Mouse (Mus musculus): ENCODE measurements at regions not wholly inside any gene's neighbourhood (a gene's known extent, or its start where the extent isn't known, plus 50 kb on each side); places are given as distances from the start of the nearest gene placed in this dataset.
A peak's percentile ranks its signal among the peaks of the same experiment; 100 is the strongest.

DNA sequence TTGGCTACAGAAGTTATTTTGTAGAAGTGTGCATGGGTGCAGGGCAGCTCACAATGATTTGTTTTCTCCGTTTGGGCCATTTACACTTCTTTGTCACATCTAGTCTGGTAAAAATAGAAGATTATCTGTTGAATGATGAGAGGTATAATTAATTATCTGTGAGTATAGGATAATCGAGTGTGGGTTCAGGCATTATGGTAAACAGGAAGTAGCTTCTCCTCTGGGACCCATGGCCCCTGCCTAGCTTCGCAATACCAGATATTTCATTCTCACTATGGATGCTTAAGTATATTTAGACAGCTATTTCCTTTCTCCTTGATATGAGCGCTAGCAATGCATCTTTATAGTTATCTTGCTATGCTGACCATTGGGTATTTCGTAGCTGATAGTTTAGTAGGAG, 1373.7 kb upstream of the Pcdh20 start:
- WGBS = 91% methylated on average over 5 of the region's 5 CpGs
- Histone ChIP-seq H3K4me2 (ENCODE audit: low read length) (no peak overlapping the region), H3K4me1 (ENCODE audit: control insufficient read depth, insufficient read depth, low read length) (no peaks in the 10 kb centered on the region), H3K36me3 (ENCODE audit: control insufficient read depth, insufficient read depth, low read length) (no peaks in the 10 kb centered on the region), H3K4me3 (ENCODE audit: low read depth, low read length) (no peak overlapping the region), H3K27ac (ENCODE audit: low read length) (no peak overlapping the region), H3K27me3 (ENCODE audit: control insufficient read depth, insufficient read depth, low read depth, low read length) (no peaks in the 10 kb centered on the region), H3K9ac (ENCODE audit: low read depth, low read length) (no peak overlapping the region), H3K9me3 (replicated peaks; ENCODE audit: control insufficient read depth, low read length, poor library complexity, severe bottlenecking) (no peaks in the 10 kb centered on the region)
- ATAC-seq = no peak

DNA sequence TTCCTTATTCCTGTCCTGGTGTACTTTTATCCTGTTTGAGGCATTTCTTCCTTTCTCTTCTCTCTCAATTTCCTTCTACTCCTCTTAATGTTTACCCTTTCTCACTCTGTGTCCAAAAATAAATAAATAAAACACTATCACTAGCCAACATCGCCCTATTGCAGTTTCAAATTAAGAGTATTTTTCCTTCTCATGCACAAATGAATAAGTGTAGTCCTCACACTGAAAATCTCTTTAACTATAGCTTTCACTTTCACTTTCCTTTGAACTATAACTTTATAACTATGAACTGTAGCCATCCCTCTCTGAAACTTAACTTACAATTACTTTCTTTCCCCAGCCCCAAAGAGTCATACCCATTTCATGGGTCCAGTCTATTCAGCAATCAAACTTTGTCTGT, 1355.5 kb upstream of the Pcdh20 start:
- Histone ChIP-seq H3K36me3 (ENCODE audit: control insufficient read depth, insufficient read depth, low read length) (no peaks in the 10 kb centered on the region), H3K9ac (ENCODE audit: low read depth, low read length) (no peak overlapping the region), H3K4me1 (ENCODE audit: control insufficient read depth, insufficient read depth, low read length) (no peaks in the 10 kb centered on the region), H3K27me3 (ENCODE audit: control insufficient read depth, insufficient read depth, low read depth, low read length) (no peaks in the 10 kb centered on the region), H3K27ac (ENCODE audit: low read length) (no peak overlapping the region), H3K9me3 (replicated peaks; ENCODE audit: control insufficient read depth, low read length, poor library complexity, severe bottlenecking) (no peaks in the 10 kb centered on the region), H3K4me3 (ENCODE audit: low read depth, low read length) (no peak overlapping the region), H3K4me2 (ENCODE audit: low read length) (no peak overlapping the region)
- WGBS = 82% methylated on average over 1 of the region's 1 CpGs
- ATAC-seq = no peak

DNA sequence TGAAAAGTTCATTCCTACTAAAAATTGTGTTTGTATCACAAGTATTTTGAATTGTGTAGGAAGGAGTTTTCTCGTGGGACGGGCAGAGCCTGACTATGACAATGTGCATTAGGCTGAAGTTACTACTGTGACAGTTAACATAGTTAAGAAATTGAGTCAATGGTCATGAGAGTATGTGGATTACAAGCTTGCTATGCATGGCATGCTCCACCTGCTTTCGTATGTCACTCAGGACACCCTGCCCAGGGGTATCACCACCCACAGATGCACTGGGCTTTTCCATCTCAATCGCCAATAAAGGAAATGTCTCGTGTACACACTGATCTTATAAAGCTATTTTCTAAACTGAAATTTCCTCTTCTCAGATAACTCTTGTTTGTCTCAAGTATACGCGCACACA, 1354.8 kb upstream of the Pcdh20 start:
- Histone ChIP-seq H3K9ac (ENCODE audit: low read depth, low read length) (no peak overlapping the region), H3K4me2 (ENCODE audit: low read length) (no peak overlapping the region), H3K9me3 (replicated peaks; ENCODE audit: control insufficient read depth, low read length, poor library complexity, severe bottlenecking) (no peaks in the 10 kb centered on the region), H3K27ac (ENCODE audit: low read length) (no peak overlapping the region), H3K36me3 (ENCODE audit: control insufficient read depth, insufficient read depth, low read length) (no peaks in the 10 kb centered on the region), H3K27me3 (ENCODE audit: control insufficient read depth, insufficient read depth, low read depth, low read length) (no peaks in the 10 kb centered on the region), H3K4me1 (ENCODE audit: control insufficient read depth, insufficient read depth, low read length) (no peaks in the 10 kb centered on the region), H3K4me3 (ENCODE audit: low read depth, low read length) (no peak overlapping the region)
- no peak for ATAC-seq
- WGBS = 92% methylated on average over 7 of the region's 7 CpGs

DNA sequence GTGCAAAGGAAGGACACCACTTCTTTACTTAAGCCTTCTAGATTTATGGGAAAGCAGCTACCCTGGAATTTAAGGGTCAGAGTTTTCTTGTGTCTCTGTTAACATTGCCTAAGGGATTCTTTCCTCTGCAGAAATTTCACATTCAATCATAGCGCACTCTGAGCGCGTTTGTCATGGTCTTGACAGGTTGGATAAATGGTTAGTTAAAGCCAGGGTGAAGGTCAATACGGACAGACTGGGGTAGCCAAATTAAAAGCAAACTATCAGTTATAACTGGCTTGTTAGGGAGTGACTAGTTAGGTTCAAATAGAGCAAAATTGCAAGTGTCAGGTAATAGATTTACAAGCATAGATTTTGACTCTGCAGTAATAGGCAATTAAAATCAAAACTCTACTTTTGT, 1352.2 kb upstream of the Pcdh20 start:
- no peak overlapping the region for H3K4me3 ChIP-seq (ENCODE audit: low read depth, low read length)
- ATAC-seq = no peak
- H3K36me3 ChIP-seq (ENCODE audit: control insufficient read depth, insufficient read depth, low read length) = no peaks in the 10 kb centered on the region
- no peak overlapping the region for H3K4me2 ChIP-seq (ENCODE audit: low read length)
- H3K9ac ChIP-seq (ENCODE audit: low read depth, low read length) = no peak overlapping the region
- no peaks in the 10 kb centered on the region for H3K4me1 ChIP-seq (ENCODE audit: control insufficient read depth, insufficient read depth, low read length)
- 53% methylated on average over 4 of the region's 4 CpGs for WGBS
- no peaks in the 10 kb centered on the region for H3K27me3 ChIP-seq (ENCODE audit: control insufficient read depth, insufficient read depth, low read depth, low read length)
- H3K27ac ChIP-seq (ENCODE audit: low read length) = no peak overlapping the region
- H3K9me3 ChIP-seq (replicated peaks; ENCODE audit: control insufficient read depth, low read length, poor library complexity, severe bottlenecking) = no peaks in the 10 kb centered on the region

DNA sequence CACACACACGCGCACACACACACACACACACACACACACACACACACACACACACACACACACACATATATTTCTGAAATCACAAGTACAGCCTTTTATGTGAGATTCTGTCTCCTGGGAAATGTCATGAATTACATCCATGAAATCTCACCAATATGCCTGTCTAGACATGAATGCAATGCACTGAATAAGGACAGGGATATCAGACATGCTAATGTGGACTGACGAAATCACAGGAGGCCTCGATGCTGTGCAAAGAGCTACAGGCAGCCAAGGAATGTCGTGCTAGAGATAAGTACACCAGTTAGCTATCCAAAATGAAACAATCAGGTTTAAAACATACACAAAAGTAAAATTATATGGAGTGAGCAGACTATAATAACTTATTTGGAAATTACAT, 1351.0 kb upstream of the Pcdh20 start:
- WGBS = 50% methylated on average over 5 of the region's 5 CpGs
- no peak overlapping the region for H3K4me3 ChIP-seq (ENCODE audit: low read depth, low read length)
- no peaks in the 10 kb centered on the region for H3K27me3 ChIP-seq (ENCODE audit: control insufficient read depth, insufficient read depth, low read depth, low read length)
- no peaks in the 10 kb centered on the region for H3K9me3 ChIP-seq (replicated peaks; ENCODE audit: control insufficient read depth, low read length, poor library complexity, severe bottlenecking)
- H3K27ac ChIP-seq (ENCODE audit: low read length) = no peak overlapping the region
- no peak overlapping the region for H3K9ac ChIP-seq (ENCODE audit: low read depth, low read length)
- H3K4me1 ChIP-seq (ENCODE audit: control insufficient read depth, insufficient read depth, low read length) = no peaks in the 10 kb centered on the region
- ATAC-seq = no peak
- H3K4me2 ChIP-seq (ENCODE audit: low read length) = no peak overlapping the region
- no peaks in the 10 kb centered on the region for H3K36me3 ChIP-seq (ENCODE audit: control insufficient read depth, insufficient read depth, low read length)

DNA sequence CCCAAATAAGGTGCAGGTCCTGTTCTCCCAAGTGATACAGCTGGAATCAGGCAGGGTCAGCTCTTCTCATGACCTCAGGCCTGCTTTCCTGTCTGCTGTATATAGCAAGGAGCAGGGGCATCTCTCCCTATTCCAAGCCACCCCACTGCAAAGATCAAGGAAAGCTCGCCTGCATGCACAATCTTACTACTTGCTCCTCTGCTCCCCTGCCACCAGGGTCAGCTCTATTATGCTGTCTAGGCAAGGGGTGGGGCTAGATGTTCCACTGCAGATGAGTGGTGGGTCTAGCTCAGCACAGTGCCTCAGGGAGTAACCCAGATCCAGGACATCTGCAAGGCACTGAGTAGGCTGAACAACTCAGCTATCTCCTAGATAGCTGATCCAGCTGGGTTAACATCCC, 1335.6 kb upstream of the Pcdh20 start:
- no peak overlapping the region for H3K27ac ChIP-seq (ENCODE audit: low read length)
- no peaks in the 10 kb centered on the region for H3K36me3 ChIP-seq (ENCODE audit: control insufficient read depth, insufficient read depth, low read length)
- H3K9ac ChIP-seq (ENCODE audit: low read depth, low read length) = no peak overlapping the region
- H3K4me3 ChIP-seq (ENCODE audit: low read depth, low read length) = no peak overlapping the region
- H3K9me3 ChIP-seq (replicated peaks; ENCODE audit: control insufficient read depth, low read length, poor library complexity, severe bottlenecking) = no peaks in the 10 kb centered on the region
- no peak overlapping the region for H3K4me2 ChIP-seq (ENCODE audit: low read length)
- H3K4me1 ChIP-seq (ENCODE audit: control insufficient read depth, insufficient read depth, low read length) = no peaks in the 10 kb centered on the region
- WGBS = 47% methylated on average over 1 of the region's 1 CpGs
- no peaks in the 10 kb centered on the region for H3K27me3 ChIP-seq (ENCODE audit: control insufficient read depth, insufficient read depth, low read depth, low read length)
- no peak for ATAC-seq

DNA sequence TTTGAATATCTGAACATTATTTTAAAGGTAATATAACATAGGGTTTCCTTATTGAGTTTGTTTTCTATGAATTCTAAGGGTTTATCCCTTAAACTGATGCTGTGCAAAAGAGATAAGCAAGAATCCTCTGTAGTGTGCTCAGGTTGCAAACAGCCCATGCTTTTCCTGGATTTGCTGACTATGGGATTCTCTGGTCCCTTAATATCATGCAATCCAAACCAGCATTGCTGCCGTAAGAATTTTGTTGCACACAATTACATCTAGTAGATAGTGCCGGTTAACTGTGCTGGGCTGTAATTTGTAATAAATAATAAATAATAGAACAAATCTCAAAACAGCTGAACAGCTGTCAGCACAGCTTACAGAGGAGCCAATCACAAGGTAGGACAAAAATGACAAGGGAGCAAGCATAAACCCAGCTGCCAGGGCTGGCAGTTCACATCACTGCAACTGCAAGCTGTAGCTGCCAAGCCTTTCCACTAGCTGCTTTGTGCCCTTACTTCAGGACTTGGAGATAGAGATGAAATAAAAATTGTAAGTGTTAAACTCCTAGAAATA, 1333.6 kb upstream of the Pcdh20 start:
- Histone ChIP-seq H3K4me2 (ENCODE audit: low read length) (no peak overlapping the region), H3K4me3 (ENCODE audit: low read depth, low read length) (no peak overlapping the region), H3K36me3 (ENCODE audit: control insufficient read depth, insufficient read depth, low read length) (no peaks in the 10 kb centered on the region), H3K9me3 (replicated peaks; ENCODE audit: control insufficient read depth, low read length, poor library complexity, severe bottlenecking) (no peaks in the 10 kb centered on the region), H3K27me3 (ENCODE audit: control insufficient read depth, insufficient read depth, low read depth, low read length) (no peaks in the 10 kb centered on the region), H3K9ac (ENCODE audit: low read depth, low read length) (no peak overlapping the region), H3K4me1 (ENCODE audit: control insufficient read depth, insufficient read depth, low read length) (no peaks in the 10 kb centered on the region), H3K27ac (ENCODE audit: low read length) (no peak overlapping the region)
- peak; percentile 56; the same call in 1 of the 2 replicates for ATAC-seq
- WGBS = 55% methylated on average over 2 of the region's 2 CpGs

DNA sequence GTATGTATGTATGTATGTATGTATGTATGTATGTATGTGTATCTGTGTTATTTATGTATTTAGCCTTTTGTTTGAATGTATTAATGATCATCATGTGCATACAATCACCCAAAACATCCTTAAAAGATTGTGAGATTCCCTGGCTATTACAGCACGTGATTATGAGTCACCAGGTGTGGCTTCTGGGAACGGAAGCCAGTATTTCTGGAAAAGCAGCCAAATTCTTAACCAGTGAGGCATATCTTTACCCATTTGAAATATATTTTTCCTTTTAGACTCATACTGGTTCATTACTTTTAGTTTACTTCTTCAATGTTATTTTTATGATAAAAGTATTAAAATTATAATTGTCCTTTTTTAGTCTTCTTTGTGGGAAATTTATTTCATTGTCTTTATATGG, 1284.6 kb upstream of the Pcdh20 start:
- no peaks in the 10 kb centered on the region for H3K36me3 ChIP-seq (ENCODE audit: control insufficient read depth, insufficient read depth, low read length)
- no peak overlapping the region for H3K4me2 ChIP-seq (ENCODE audit: low read length)
- 71% methylated on average over 2 of the region's 2 CpGs for WGBS

DNA sequence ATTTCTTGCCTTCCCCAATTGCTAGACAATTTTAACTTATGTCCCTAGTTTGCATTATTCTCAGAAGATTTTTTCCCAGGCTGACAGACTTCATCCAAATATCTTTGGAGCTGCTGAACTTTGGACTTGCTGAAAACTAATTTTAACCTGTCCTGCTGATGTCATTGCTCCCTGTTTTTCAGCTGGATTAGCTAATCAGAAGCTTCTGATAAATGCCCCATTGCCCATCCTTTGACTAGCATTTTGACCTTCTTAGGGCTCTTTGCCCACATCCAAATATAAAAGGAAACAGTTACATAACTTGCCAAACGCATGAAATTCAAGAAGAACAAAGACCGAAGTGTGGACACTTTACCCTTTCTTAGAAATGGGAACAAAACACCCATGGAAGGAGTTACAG, 1242.5 kb upstream of the Pcdh20 start:
- WGBS = 91% methylated on average over 2 of the region's 2 CpGs
- no peaks in the 10 kb centered on the region for H3K4me1 ChIP-seq (ENCODE audit: control insufficient read depth, insufficient read depth, low read length)
- H3K4me3 ChIP-seq (ENCODE audit: low read depth, low read length) = no peak overlapping the region
- no peak overlapping the region for H3K9ac ChIP-seq (ENCODE audit: low read depth, low read length)
- ATAC-seq = no peak
- no peaks in the 10 kb centered on the region for H3K9me3 ChIP-seq (replicated peaks; ENCODE audit: control insufficient read depth, low read length, poor library complexity, severe bottlenecking)
- H3K36me3 ChIP-seq (ENCODE audit: control insufficient read depth, insufficient read depth, low read length) = no peaks in the 10 kb centered on the region
- H3K27me3 ChIP-seq (ENCODE audit: control insufficient read depth, insufficient read depth, low read depth, low read length) = no peaks in the 10 kb centered on the region
- H3K27ac ChIP-seq (ENCODE audit: low read length) = no peak overlapping the region
- H3K4me2 ChIP-seq (ENCODE audit: low read length) = no peak overlapping the region

More for the DNA sequence above, 1284.6 kb upstream of the Pcdh20 start:
- no peak for ATAC-seq
- no peaks in the 10 kb centered on the region for H3K4me1 ChIP-seq (ENCODE audit: control insufficient read depth, insufficient read depth, low read length)
- H3K9me3 ChIP-seq (replicated peaks; ENCODE audit: control insufficient read depth, low read length, poor library complexity, severe bottlenecking) = no peaks in the 10 kb centered on the region
- no peaks in the 10 kb centered on the region for H3K27me3 ChIP-seq (ENCODE audit: control insufficient read depth, insufficient read depth, low read depth, low read length)
- H3K9ac ChIP-seq (ENCODE audit: low read depth, low read length) = no peak overlapping the region
- H3K27ac ChIP-seq (ENCODE audit: low read length) = no peak overlapping the region
- no peak overlapping the region for H3K4me3 ChIP-seq (ENCODE audit: low read depth, low read length)

Data from midbrain, embryonic 16.5 days (tissue).